Mouse (Mus musculus) liver, embryonic 13.5 days (tissue): Measurements from ENCODE around the gene Plb1. TPM values are rescaled to one million over a fixed set of nuclear protein-coding genes. Genes with fewer than 3 reads are reported as not detected.

ENCODE experiments used
- ATAC-seq: fragments of 200-750 bp; cut with Nextera tagmentation; 2 replicates; pipeline ENCODE4 v1.8.0; 2017; ENCODE audit warnings: low read depth, mild to moderate bottlenecking, moderate number of reproducible peaks, moderate library complexity
- DNase-seq: peaks from one replicate; pipeline ENCODE4 v3.0.0; 2022
- H3K27ac ChIP-seq: fragments of 300-500 bp; sonication (generic); 2 replicates; pipeline ENCODE4 v1.5.1; 2015; ENCODE audit warnings: moderate library complexity, mild to moderate bottlenecking, inconsistent platforms
- H3K27me3 ChIP-seq: fragments of 300-500 bp; sonication (generic); 2 replicates; pipeline ENCODE4 v1.6.1; 2015; ENCODE audit warnings: mild to moderate bottlenecking, inconsistent platforms
- H3K36me3 ChIP-seq: fragments of 300-500 bp; sonication (generic); 2 replicates; pipeline ENCODE4 v1.6.1; 2015; ENCODE audit warnings: mild to moderate bottlenecking, inconsistent platforms
- H3K4me1 ChIP-seq: fragments of 300-500 bp; sonication (generic); replicated peaks from 2 replicates; pipeline ENCODE4 v1.6.1; 2015; ENCODE audit warnings: inconsistent platforms
- H3K4me2 ChIP-seq: fragments of 300-500 bp; sonication (generic); 2 replicates; pipeline ENCODE4 v1.6.1; 2015; ENCODE audit warnings: inconsistent platforms, mild to moderate bottlenecking, moderate library complexity
- H3K4me3 ChIP-seq: fragments of 300-500 bp; sonication (generic); replicated peaks from 2 replicates; pipeline ENCODE4 v1.5.1; 2015; ENCODE audit warnings: mild to moderate bottlenecking, inconsistent platforms
- H3K9ac ChIP-seq: fragments of 300-500 bp; sonication (generic); 2 replicates; pipeline ENCODE4 v1.6.1; 2015; ENCODE audit warnings: mild to moderate bottlenecking, inconsistent platforms
- H3K9me3 ChIP-seq: fragments of 300-500 bp; sonication (generic); replicated peaks from 2 replicates; pipeline ENCODE4 v1.6.1; 2016; ENCODE audit warnings: inconsistent platforms
- WGBS: fragments of 180-500 bp; shearing (Covaris S2); methylation state at CpG from one replicate; pipeline ENCODE4 v1.1.7; 2015; ENCODE audit not compliant: insufficient replicate concordance; 5-methylcytosine and 5-hydroxymethylcytosine counted together
- polyA plus RNA-seq: library from polyadenylated mRNA; unstranded; fragments of >200 nt; fragmentation: Nextera tagmentation; extraction: Ambion mirVana; gene quantifications from 2 replicates; pipeline ENCODE4 v1.2.1, GENCODE M21; 2015

The Plb1 gene
- polyA plus RNA-seq, 1 experiment from 2014 or later, result not detected

DNA sequence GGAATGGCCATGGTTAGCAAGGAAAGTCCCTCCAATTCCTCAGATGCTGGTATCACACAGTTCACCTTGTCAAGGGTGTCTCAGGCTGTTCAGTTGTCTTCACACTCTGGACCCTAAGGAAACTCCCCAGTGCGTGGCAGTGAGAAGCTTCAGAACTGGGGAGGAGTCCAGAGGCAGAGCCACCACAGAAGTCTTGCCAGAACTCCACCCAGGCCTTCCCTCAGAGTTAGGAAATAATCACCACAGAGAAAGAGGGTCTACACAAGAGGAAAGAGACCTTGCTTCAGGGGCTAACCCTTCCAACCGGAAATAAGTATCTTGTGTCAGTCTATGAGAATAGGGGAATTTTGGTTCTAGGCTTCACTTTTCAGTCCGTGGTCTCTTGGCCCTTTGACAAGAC, 120.3 kb downstream of the Plb1 start:
- DNase-seq (no peak), ATAC-seq (no peak)
- 50% methylated on average over 3 of the region's 3 CpGs for WGBS
- Histone ChIP-seq H3K9ac (no peak overlapping the region), H3K27ac (no peak overlapping the region), H3K9me3 (no peaks in the 10 kb centered on the region), H3K27me3 (no peaks in the 10 kb centered on the region), H3K4me2 (no peak overlapping the region), H3K36me3 (no peaks in the 10 kb centered on the region), H3K4me3 (no peak overlapping the region), H3K4me1 (no peaks in the 10 kb centered on the region)

DNA sequence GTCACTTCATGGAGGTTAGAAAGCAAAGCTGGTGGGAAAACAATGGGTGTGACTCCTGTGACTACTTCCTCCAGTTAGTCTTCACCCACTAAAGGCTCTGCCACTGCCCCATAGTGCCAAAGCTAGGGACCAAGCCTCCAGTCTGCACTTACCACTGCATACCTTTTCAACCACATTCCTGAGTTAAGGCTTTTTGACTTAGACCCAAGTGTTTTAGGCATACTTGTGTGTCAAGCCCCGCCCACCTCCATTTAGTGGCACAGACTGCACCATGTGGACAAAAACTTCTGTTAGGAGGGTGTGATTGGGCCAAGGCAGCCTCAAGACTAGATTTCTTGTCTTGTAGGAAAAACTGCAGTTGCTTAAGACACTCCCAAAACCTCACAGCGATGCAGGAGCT, 120.8 kb downstream of the Plb1 start:
- no peak for DNase-seq
- Histone ChIP-seq H3K9ac (no peak overlapping the region), H3K4me3 (no peak overlapping the region), H3K4me1 (no peaks in the 10 kb centered on the region), H3K36me3 (no peaks in the 10 kb centered on the region), H3K9me3 (no peaks in the 10 kb centered on the region), H3K27me3 (no peaks in the 10 kb centered on the region), H3K27ac (no peak overlapping the region), H3K4me2 (no peak overlapping the region)
- no peak for ATAC-seq
- 39% methylated on average over 2 of the region's 2 CpGs for WGBS

DNA sequence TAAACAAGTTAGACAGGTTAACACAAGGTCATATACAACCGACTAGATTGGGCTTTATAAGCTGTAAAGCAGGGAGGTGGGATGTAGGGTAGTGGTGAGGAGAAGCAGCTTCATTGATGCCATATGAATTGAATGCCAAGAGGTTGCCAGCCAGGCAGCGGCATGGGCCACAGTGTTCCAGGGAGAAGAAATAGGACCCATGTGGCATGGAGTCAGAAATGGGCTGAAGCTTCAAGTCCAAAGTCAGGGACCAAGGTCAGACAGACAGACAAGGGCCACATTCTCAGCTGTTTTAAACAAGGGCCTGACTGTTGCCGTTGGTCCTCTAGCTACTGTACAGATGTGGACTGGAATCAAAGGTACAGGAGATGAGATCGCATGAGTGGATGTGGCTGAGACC, 128.0 kb downstream of the Plb1 start:
- no peak overlapping the region for H3K27ac ChIP-seq
- ATAC-seq (no peak), DNase-seq (no peak)
- no peaks in the 10 kb centered on the region for H3K36me3 ChIP-seq
- WGBS, result 65% methylated on average over 4 of the region's 4 CpGs
- no peaks in the 10 kb centered on the region for H3K27me3 ChIP-seq
- no peak overlapping the region for H3K4me3 ChIP-seq
- H3K4me1 ChIP-seq, result no peaks in the 10 kb centered on the region
- no peak overlapping the region for H3K4me2 ChIP-seq
- H3K9me3 ChIP-seq, result no peaks in the 10 kb centered on the region
- no peak overlapping the region for H3K9ac ChIP-seq

DNA sequence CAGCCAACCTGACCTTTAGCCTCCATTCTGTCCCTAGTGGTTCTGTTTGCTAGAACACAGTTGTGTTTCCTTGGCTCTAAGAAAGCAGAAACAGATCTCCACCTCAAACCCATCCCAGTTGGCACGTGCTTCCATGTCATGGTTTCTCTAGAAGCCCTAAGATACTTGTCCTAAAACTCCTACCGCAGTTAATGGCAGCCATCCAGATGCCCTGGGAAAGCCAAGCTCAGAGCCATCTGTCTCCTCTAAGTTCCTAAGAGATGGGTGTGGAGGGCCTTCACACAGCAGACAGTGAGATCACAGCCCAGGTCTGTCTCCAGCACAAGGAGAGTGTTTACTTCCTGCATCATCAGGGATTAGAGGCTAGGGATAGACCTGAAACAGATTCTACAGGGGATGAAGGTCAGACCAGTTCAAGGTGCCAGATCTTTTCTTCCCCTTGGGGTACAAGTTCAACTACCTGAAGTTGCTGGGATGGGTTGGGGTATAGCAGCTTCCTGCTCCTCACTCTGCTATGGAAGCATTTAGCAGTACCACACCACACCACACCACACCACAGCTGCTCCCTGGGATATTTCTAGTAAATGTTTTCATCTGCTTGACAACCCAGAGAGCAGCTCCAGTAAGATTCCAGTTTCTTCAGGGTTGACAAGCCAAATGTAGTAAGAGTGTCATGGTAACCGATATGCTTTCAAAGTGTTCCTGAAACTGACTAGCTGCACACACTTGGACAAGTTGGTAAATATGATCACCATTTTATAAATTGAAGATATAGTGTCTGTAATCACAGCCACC, 129.1 kb downstream of the Plb1 start:
- Histone ChIP-seq H3K9me3 (no peaks in the 10 kb centered on the region), H3K4me3 (no peak overlapping the region), H3K9ac (no peak overlapping the region), H3K4me2 (no peak overlapping the region), H3K36me3 (no peaks in the 10 kb centered on the region), H3K4me1 (no peaks in the 10 kb centered on the region), H3K27me3 (no peaks in the 10 kb centered on the region), H3K27ac (no peak overlapping the region)
- ATAC-seq, result no peak
- no peak for DNase-seq
- 62% methylated on average over 3 of the region's 3 CpGs for WGBS

DNA sequence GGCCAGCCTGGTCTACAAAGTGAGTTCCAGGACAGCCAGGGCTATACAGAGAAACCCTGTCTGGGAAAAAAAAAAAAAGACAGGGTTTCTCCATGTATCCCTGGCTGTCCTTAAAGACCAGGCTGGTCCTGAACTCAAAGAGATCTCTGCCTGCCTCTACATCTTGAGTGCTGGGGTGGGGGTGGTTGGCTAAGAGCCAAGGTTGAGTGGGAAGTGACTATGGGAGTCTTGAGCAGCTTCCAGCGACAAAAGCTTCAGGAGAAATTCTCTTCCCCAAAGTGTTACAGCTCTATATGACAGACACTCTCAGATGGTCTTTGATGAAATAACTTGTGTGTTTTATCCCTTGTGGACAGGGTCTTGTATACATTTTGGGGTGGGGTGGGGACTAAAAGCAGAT, 136.9 kb downstream of the Plb1 start:
- Histone ChIP-seq H3K27ac (no peak overlapping the region), H3K9ac (no peak overlapping the region), H3K4me3 (no peak overlapping the region), H3K36me3 (no peaks in the 10 kb centered on the region), H3K4me2 (no peak overlapping the region), H3K27me3 (no peaks in the 10 kb centered on the region), H3K4me1 (no peaks in the 10 kb centered on the region), H3K9me3 (no peaks in the 10 kb centered on the region)
- 52% methylated on average over 1 of the region's 1 CpGs for WGBS
- DNase-seq, result no peak
- ATAC-seq, result no peak

DNA sequence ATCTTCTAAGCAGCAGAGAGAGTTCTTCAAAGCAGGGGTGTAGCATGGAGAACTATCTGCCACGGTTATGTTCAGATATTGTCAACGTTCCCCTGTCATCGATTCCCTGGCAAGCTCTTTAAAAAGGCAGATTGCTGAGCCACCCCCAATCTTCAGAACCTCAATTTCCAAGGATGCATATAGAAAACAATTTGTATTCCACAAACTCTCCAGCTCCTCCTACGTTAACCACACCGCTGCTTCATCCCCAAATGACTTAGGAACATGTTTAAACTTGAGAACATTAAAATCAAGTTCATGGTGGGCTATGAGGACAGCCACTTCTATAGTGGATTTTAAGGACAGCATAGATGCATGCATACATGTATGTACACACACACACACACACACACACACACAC, 138.7 kb downstream of the Plb1 start:
- DNase-seq, result no peak

DNA sequence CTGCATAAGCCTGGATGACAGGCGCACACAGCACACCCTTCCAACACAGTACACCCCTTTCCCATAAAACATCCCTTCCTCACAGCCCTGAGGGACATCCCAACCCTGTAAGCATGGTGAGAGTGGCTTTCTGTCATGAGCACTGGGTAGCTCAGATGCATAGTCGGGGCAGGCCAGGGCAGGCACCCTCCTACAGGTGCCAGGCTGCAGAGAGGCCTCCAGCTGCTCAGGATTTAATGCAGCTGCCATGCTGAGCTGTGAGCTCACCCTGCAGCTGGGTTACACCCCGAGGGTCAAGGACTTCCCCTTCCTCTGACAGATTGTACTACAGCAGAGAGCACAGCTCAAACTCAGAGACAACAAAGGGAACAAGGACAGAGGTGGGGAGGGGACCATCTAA, 146.0 kb downstream of the Plb1 start:
- H3K9me3 ChIP-seq, result no peaks in the 10 kb centered on the region
- 32% methylated on average over 3 of the region's 3 CpGs for WGBS
- no peaks in the 10 kb centered on the region for H3K27me3 ChIP-seq
- H3K36me3 ChIP-seq, result no peaks in the 10 kb centered on the region
- no peak for ATAC-seq
- no peak overlapping the region for H3K9ac ChIP-seq
- H3K4me3 ChIP-seq, result no peak overlapping the region
- H3K4me1 ChIP-seq, result no peaks in the 10 kb centered on the region
- no peak overlapping the region for H3K27ac ChIP-seq
- no peak overlapping the region for H3K4me2 ChIP-seq
- DNase-seq, result no peak

More for the DNA sequence above, 138.7 kb downstream of the Plb1 start:
- no peaks in the 10 kb centered on the region for H3K27me3 ChIP-seq
- 67% methylated on average over 5 of the region's 5 CpGs for WGBS
- H3K27ac ChIP-seq, result no peak overlapping the region
- H3K9me3 ChIP-seq, result no peaks in the 10 kb centered on the region
- no peak overlapping the region for H3K4me3 ChIP-seq
- no peak for ATAC-seq
- no peak overlapping the region for H3K9ac ChIP-seq
- H3K4me2 ChIP-seq, result no peak overlapping the region
- no peaks in the 10 kb centered on the region for H3K36me3 ChIP-seq
- H3K4me1 ChIP-seq, result no peaks in the 10 kb centered on the region

DNA sequence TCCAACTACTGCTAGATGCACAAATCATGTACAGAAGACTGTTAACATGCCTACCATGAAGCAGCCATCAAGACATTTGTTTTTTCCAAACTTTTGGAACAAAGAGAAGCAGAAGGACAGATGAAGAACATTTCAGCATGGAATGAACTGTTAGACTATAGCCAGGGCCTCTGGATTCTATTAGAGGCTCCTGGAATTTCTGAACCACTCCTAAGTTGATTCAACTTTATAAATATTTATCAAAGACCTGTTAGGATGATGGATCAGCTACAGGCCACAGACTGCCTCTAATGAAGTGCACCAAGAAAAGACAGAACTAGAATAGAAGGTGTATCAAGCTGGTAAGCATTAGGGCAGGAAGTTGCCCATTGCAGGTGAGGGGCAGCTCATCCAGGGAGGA, 156.1 kb downstream of the Plb1 start:
- H3K27me3 ChIP-seq, result no peaks in the 10 kb centered on the region
- DNase-seq (no peak), ATAC-seq (no peak)
- H3K27ac ChIP-seq, result no peak overlapping the region
- no peak overlapping the region for H3K9ac ChIP-seq
- H3K4me1 ChIP-seq, result no peaks in the 10 kb centered on the region
- H3K36me3 ChIP-seq, result no peaks in the 10 kb centered on the region
- H3K9me3 ChIP-seq, result no peaks in the 10 kb centered on the region
- no peak overlapping the region for H3K4me2 ChIP-seq
- no peak overlapping the region for H3K4me3 ChIP-seq

DNA sequence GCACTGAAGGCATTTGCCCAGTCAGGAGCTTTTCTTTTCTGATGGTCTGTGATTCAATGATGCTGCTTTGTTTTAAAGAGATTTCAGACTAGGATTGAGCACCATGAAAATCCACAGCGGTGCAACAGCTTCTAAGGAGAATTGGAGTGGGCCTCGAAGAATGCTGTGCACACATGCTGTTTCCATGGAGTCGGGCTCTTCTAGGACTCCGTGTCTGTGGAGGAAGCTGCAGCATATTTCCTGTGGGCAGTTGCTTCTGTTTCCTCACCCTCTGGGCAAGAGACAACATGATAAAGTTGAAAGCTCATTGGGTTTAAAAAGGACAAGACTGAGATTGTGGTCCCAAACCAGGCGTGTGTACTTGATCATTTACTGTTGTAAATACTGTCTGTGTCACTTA, 157.8 kb downstream of the Plb1 start:
- H3K9me3 ChIP-seq, result no peaks in the 10 kb centered on the region
- H3K27ac ChIP-seq, result no peak overlapping the region
- no peak overlapping the region for H3K4me2 ChIP-seq
- no peaks in the 10 kb centered on the region for H3K36me3 ChIP-seq
- H3K27me3 ChIP-seq, result no peaks in the 10 kb centered on the region
- no peak overlapping the region for H3K4me3 ChIP-seq
- DNase-seq (no peak), ATAC-seq (no peak)
- H3K9ac ChIP-seq, result no peak overlapping the region
- WGBS, result 44% methylated on average over 5 of the region's 5 CpGs
- no peaks in the 10 kb centered on the region for H3K4me1 ChIP-seq

DNA sequence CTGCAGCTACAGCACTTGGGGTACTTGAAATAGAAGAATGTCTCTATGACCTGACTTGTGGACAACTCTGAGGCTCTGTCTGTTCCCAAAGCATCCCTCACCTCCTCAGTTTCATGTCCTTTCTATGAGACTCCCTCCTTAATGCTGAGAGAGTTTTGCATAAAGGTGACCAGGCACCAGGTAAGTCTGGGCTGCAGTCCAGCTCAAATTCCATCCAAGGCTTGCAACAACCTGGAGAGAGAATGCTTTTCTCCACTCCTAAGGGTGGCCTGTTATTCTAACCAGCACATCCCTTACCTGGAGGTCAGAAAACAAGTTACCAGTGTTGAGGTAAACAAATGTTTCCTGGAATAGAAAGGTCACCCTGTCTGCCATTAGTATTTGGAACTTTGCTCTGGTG, 159.8 kb downstream of the Plb1 start:
- no peaks in the 10 kb centered on the region for H3K27me3 ChIP-seq
- H3K4me1 ChIP-seq, result no peaks in the 10 kb centered on the region
- H3K4me2 ChIP-seq, result no peak overlapping the region
- no peak overlapping the region for H3K9ac ChIP-seq
- ATAC-seq (no peak), DNase-seq (no peak)
- no peaks in the 10 kb centered on the region for H3K9me3 ChIP-seq
- H3K4me3 ChIP-seq, result no peak overlapping the region
- H3K36me3 ChIP-seq, result no peaks in the 10 kb centered on the region
- H3K27ac ChIP-seq, result no peak overlapping the region

DNA sequence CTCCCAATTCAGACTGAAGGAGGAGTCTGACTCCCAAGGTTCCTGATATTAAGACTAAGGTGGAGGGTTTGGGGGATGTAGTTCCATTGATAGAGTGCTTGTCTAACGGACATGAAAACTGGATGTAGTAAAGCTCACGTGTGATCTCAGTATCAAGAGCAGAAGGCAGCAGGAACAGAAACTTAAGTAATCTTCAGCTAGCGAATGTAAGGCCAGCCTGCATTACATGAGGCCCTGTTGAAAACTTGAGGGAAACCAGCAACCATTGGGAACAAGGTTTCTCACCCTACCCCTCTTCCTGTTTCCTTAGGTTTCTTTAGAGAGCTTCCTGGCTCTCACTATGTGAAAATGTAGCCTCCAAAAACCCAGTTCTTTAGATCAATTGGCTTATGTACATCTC, 162.1 kb downstream of the Plb1 start:
- 43% methylated on average over 3 of the region's 3 CpGs for WGBS
- no peak for ATAC-seq

DNA sequence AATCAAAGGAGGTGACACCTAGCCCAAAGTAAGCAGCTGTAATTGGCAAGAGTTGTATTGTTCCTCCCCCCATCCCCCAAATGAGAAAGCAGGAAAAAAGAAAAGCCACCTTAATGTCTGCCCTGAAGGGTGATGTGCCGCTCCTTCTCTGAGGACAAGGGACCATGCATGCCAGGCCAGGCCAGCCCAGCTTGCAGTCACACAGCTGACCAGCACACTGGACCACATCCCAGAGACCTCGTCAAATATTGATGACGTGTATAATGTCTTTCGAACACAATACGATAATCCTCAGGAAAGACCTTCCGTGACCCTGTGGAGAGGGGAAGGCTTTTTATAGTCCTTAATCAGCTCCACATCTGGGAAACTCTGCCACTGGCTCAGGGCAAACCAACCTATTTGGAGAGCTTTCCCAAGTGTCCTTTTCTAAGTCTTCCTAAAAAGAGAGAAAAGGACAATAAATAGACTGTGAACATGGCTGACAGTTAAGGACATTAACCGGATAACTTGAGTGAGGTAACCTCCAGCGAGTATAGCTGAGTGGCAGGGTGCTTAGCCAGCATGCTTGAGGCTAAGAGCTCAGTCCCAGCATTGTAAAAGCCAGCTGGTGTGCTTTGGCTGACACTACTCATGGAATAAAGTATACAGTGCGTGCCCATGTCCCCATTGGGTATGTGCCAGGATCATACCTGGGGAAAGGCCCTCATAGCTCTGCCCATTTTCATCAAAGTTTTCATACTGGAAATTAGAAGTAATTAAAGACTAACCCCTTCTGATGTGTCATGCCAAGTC, 162.8 kb downstream of the Plb1 start:
- WGBS, result 70% methylated on average over 9 of the region's 9 CpGs
- H3K27me3 ChIP-seq, result no peaks in the 10 kb centered on the region
- H3K9me3 ChIP-seq, result no peaks in the 10 kb centered on the region
- H3K9ac ChIP-seq, result no peak overlapping the region
- H3K4me1 ChIP-seq, result no peaks in the 10 kb centered on the region
- ATAC-seq, result no peak
- no peak for DNase-seq
- H3K4me3 ChIP-seq, result no peak overlapping the region
- no peak overlapping the region for H3K27ac ChIP-seq
- H3K36me3 ChIP-seq, result no peaks in the 10 kb centered on the region
- no peak overlapping the region for H3K4me2 ChIP-seq

More for the DNA sequence above, 162.1 kb downstream of the Plb1 start:
- H3K36me3 ChIP-seq, result no peaks in the 10 kb centered on the region
- no peak overlapping the region for H3K4me2 ChIP-seq
- no peaks in the 10 kb centered on the region for H3K4me1 ChIP-seq
- H3K9ac ChIP-seq, result no peak overlapping the region
- no peaks in the 10 kb centered on the region for H3K27me3 ChIP-seq
- no peaks in the 10 kb centered on the region for H3K9me3 ChIP-seq
- H3K27ac ChIP-seq, result no peak overlapping the region
- no peak for DNase-seq
- no peak overlapping the region for H3K4me3 ChIP-seq
